Mouse (Mus musculus) cerebellum, postnatal 14 days (tissue): ENCODE data around the gene Bdkrb1.
A peak's percentile ranks its signal among the peaks of the same experiment; 100 is the strongest.

Experiments
- DNase-seq, 2 experiments: peaks; one replicate each; pipeline ENCODE4 v3.0.0; 2021; ENCODE audit warnings: mixed read lengths in 2 of 2

Bdkrb1 gene

DNA sequence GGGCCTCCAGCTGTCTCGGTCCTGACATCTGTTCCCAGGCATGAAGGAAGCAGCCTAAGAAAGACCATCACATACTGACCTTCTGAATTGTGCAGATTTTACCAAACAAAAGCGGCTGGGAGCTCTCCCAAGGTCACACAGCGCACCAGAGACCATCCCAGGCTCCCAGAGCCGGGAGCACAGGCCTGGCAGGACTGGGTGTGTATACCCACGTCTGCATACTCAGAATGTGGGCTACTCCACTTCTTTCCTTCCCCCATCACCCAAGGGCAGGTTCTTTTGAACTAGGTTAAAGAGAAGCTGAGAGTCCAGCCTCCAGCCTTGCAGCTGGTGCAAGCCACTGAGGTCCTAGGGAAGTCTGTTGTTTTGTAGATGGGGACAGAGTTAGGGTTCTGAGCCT is 3.8 kb upstream of the Bdkrb1 start:
- no peak for DNase-seq

- DNase-seq: peak; percentile 76 to 77
Measured at GRCm38 (mm10) chr12:105601586-105601985, 1.3 kb upstream of the Bdkrb1 start.

DNA sequence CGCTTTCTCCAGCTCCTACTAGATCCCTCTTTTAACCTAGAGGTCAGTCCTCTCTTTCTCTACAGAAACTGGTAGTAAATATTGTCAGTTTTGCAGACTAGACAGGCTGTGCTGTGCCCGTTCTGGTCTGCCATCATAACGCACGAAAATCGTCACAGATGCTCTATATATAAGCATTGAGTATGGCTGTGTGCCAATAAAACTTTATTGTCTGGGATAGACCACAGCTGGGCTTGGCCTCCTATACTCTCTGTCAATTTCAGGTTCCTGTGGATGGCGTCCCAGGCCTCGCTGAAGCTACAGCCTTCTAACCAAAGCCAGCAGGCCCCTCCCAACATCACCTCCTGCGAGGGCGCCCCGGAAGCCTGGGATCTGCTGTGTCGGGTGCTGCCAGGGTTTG is 1.0 kb downstream of the Bdkrb1 start:
- DNase-seq: no peak

GRCm38 (mm10) chr12:105605212-105605611 is 2.3 kb downstream of the Bdkrb1 start:
- DNase-seq: no peak

DNA sequence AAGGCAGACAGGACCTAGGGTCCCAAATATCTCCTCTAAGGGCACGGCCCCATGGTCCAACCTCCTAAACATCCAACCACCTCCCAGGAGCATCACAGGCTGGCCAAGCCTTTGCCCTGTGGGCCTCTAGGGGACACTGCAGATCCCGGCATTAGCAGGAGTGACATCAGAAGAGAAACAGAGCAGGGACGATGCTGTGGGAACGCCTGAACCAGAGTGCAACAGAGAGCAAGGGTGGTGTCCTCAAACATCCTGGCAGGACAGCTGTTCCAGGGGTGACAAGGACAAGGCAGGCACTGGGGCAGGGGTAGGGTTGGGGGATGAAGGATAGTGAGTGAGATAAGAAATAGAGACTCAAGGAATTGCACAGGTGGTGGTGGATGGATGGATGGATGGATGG is 4.0 kb downstream of the Bdkrb1 start:
- DNase-seq: no peak

- no peak for DNase-seq
Measured at GRCm38 (mm10) chr12:105611045-105611444, 8.2 kb downstream of the Bdkrb1 start.

- DNase-seq: peak; percentile 80 to 87
Measured at GRCm38 (mm10) chr12:105611748-105612147, 8.9 kb downstream of the Bdkrb1 start.

DNA sequence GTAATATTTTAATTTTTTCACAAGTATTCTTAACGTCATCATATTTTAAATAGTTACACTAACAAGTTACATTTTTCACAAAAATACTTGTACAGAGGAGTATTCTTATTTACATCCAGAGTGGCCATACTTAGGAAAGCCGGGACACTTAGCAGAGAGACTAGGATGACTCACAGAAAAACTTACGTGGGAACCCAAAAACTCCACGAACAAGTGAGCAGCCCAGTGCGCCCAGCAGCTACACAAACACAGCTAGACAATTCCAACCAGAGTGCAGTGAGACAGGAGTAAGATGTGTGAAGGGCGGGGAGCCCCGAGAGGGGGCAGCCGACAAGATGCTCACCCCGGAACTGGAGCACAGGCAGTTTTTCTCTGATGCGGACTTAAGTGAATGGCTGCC is 10.7 kb downstream of the Bdkrb1 start:
- no peak for DNase-seq

- DNase-seq: no peak
Measured at GRCm38 (mm10) chr12:105622048-105622447, 19.2 kb downstream of the Bdkrb1 start.

DNA sequence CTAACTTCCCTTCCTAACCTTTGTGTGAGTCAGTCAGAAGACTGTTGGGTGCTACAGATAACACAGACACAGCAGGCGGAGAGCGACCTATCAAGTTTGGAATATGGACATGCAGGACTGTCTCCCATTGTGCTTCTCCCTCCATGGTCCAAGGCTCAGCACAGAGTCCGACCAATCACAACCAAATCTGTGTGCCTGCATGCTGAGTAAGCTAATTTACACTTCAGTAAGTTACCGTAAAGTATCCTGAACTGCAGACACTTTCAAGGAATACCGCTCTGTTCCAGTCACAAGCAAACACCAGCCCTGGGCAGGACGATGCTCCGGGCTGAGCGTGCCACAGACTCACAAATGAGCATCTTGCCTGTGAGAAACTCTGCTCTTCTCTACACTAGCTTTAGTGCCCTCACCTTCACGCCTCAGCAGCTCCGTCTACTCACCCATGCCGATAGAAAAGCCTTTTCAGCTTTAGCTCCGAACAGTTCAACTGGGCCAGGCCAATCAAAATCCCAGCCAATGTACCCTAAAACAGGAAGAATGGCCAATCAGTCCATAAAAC is 20.2 kb downstream of the Bdkrb1 start:
- DNase-seq: no peak

- no peak for DNase-seq
Measured at GRCm38 (mm10) chr12:105625798-105626197, 22.9 kb downstream of the Bdkrb1 start.

- DNase-seq: no peak
Measured at GRCm38 (mm10) chr12:105634374-105635067, 31.6 kb downstream of the Bdkrb1 start.

DNA sequence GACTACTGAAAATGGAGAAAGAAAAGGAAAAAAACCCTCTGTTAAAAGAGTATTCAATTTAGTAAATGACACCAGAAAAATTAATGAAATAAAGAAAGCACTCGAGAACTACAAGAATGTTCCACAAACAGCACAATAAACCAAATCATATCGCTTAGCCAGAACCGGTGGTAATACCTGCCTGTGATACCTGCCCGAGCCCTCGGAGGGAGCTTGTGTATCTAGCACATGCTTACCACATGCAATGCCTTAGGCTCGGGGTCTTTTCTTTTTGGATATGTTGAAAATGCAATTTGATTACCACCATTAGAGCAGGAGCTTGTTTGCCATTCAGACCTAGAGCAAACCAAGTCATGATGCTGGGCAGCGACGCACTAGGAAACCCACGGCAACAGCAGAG is 33.7 kb downstream of the Bdkrb1 start:
- DNase-seq: peak in 1 of 2 experiments; percentile 52

DNA sequence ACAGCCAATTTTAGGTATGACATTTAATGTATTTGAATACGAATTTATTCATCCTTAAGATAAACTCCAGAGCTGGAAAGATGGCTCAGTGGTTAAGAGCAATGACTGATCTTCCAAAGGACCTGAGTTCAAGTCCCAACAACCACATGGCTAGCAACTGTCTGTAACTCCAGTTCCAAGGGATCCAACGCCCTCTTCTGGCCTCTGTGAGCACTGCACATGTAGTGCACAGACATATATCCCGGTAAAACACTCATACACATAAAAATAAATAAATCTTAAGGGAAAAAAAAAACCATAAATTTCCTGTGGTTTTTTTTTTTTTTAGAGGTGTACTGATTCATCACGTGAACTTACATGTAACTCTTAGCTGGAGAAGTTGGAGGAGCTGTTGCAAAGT is 34.7 kb downstream of the Bdkrb1 start:
- DNase-seq: peak in 1 of 2 experiments; percentile 41

DNA sequence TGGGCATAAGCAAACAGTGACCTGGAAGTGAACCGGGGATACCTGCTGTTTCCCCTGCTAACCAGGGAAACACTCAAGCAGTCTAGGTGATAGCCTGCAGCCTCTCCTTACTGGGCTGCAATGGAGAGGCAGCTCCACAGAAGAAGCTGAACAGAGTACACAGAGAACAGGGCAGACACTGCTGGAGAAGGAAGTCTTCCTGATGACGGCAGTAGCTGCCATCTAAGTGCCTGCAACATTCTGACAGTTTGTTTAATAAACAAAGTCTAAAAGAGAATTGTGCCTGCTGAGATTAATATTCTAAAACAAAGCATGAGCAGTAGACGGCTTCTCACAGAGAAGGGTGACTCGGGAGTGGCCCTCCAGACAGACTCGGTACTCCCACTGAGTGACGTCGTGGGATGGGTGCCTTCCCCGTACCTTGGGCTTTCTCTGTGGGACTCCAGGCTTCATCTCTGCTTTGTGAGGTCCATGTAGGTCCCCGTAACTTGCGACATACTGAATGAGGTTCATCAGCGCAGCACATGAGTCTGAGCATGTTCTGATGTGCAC is 40.0 kb downstream of the Bdkrb1 start:
- no peak for DNase-seq
